Mouse (Mus musculus): ENCODE measurements at regions not wholly inside any gene's neighbourhood (a gene's known extent, or its start where the extent isn't known, plus 50 kb on each side); places are given as distances from the start of the nearest gene placed in this dataset.

DNA sequence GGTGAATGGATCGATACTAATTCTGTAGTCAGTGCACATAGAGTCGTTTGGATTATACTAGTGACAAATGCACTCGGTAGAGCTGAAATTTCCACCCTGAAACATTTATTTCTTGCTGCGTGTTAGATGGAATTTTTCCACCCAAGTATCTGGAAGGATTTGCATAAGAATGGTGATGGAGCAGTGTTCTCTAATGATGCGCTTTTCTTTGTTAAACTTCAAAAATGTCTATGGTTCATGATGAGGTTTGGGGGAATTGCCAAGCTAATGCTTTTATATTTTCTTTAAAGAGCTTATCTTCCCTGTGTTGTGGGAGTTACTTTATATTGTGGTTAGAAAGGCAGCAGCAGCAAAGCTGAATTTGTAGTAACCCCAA, 125.9 kb downstream of the Tmem38b start:
- TF ChIP-seq CTCF (IDR thresholded peaks at IDR 0.05; ENCODE audit: borderline replicate concordance, extremely low read depth, insufficient read depth, insufficient read length) (no peak), POLR2A (IDR thresholded peaks at IDR 0.05; ENCODE audit: borderline replicate concordance, extremely low read depth, insufficient read depth, insufficient read length, poor library complexity, severe bottlenecking) (no peak)

Measured in brain, embryonic 14.5 days (tissue).